Mouse (Mus musculus): ENCODE data around the gene Tlcd2.

Gene Tlcd2

GRCm38 (mm10) chr11:75466731-75467505 is 5.4 kb downstream of the Tlcd2 start:
- no peak for DNase-seq (ENCODE audit: low spot score)

- DNase-seq (ENCODE audit: low spot score): peak; percentile 58
These were observed 6.1 kb downstream of the Tlcd2 start for GRCm38 (mm10) chr11:75467512-75468215.

- peak; percentile 15 for DNase-seq (ENCODE audit: low spot score)
These were observed 6.9 kb downstream of the Tlcd2 start for GRCm38 (mm10) chr11:75468410-75468809.

GRCm38 (mm10) chr11:75469261-75469660 is 7.7 kb downstream of the Tlcd2 start:
- DNase-seq (ENCODE audit: low spot score): no peak

GRCm38 (mm10) chr11:75470675-75471074 is 9.2 kb downstream of the Tlcd2 start:
- no peak for DNase-seq (ENCODE audit: low spot score)

- DNase-seq (ENCODE audit: low spot score): no peak
These were observed 11.1 kb downstream of the Tlcd2 start for GRCm38 (mm10) chr11:75472469-75473081.

GRCm38 (mm10) chr11:75473376-75473775 is 11.9 kb downstream of the Tlcd2 start:
- no peak for DNase-seq (ENCODE audit: low spot score)

GRCm38 (mm10) chr11:75486192-75486591 is 24.7 kb downstream of the Tlcd2 start:
- DNase-seq (ENCODE audit: low spot score): no peak

- peak; percentile 99 for DNase-seq (ENCODE audit: low spot score)
These were observed 25.2 kb downstream of the Tlcd2 start, which contains the start of gene Prpf8 for GRCm38 (mm10) chr11:75486601-75487285. Gene Prpf8, plus strand, starts transcription at chr11:75486816.

- no peak for DNase-seq (ENCODE audit: low spot score)
These were observed 26.0 kb downstream of the Tlcd2 start for GRCm38 (mm10) chr11:75487496-75487895.

- DNase-seq (ENCODE audit: low spot score): no peak
These were observed 33.0 kb downstream of the Tlcd2 start for GRCm38 (mm10) chr11:75494296-75495049.

GRCm38 (mm10) chr11:75498126-75498525 is 36.6 kb downstream of the Tlcd2 start:
- DNase-seq (ENCODE audit: low spot score): no peak

- no peak for DNase-seq (ENCODE audit: low spot score)
These were observed 46.6 kb downstream of the Tlcd2 start for GRCm38 (mm10) chr11:75508162-75508561.

GRCm38 (mm10) chr11:75508904-75509303 is 47.4 kb downstream of the Tlcd2 start:
- DNase-seq (ENCODE audit: low spot score): no peak

- peak; percentile 78 for DNase-seq (ENCODE audit: low spot score)
These were observed 48.5 kb downstream of the Tlcd2 start, which contains the start of gene Rilp for GRCm38 (mm10) chr11:75509741-75510626. Gene Rilp, plus strand, starts transcription at chr11:75510094.

GRCm38 (mm10) chr11:75510627-75510993 is 49.1 kb downstream of the Tlcd2 start:
- peak; percentile 97 for DNase-seq (ENCODE audit: low spot score)

GRCm38 (mm10) chr11:75511213-75511612 is 49.7 kb downstream of the Tlcd2 start:
- DNase-seq (ENCODE audit: low spot score): no peak

GRCm38 (mm10) chr11:75512301-75513018 is 50.9 kb downstream of the Tlcd2 start:
- no peak for DNase-seq (ENCODE audit: low spot score)

- DNase-seq (ENCODE audit: low spot score): no peak
These were observed 51.8 kb downstream of the Tlcd2 start, which contains the start of gene Scarf1 for GRCm38 (mm10) chr11:75513336-75513735. Gene Scarf1, plus strand, starts transcription at chr11:75513540.

- DNase-seq (ENCODE audit: low spot score): no peak
These were observed 53.7 kb downstream of the Tlcd2 start for GRCm38 (mm10) chr11:75515186-75515585.

Measured in retina, embryonic 14.5 days (tissue).